Mouse (Mus musculus) forebrain, embryonic 11.5 days (tissue): ENCODE results near the gene Uhrf1bp1. TPM values are rescaled to one million over a fixed set of nuclear protein-coding genes. Genes with fewer than 3 reads are reported as not detected.

Experiments
- ATAC-seq: fragments of 200-750 bp; cut with Nextera tagmentation; replicated peaks from 2 replicates; pipeline ENCODE4 v1.8.0; 2017; ENCODE audit warnings: moderate TSS enrichment; ENCODE audit not compliant: low FRiP score
- DNase-seq: peaks from one replicate; pipeline ENCODE4 v3.0.0-alpha.2; 2017; ENCODE audit warnings: low spot score
- H3K27ac ChIP-seq: fragments of 300-500 bp; sonication (generic); 2 replicates; pipeline ENCODE4 v1.5.1; 2014; ENCODE audit warnings: low read depth, low read length
- H3K27me3 ChIP-seq: fragments of 300-500 bp; sonication (generic); 2 replicates; pipeline ENCODE4 v1.6.1; 2014; ENCODE audit warnings: mild to moderate bottlenecking, low read length, mixed read lengths; ENCODE audit not compliant: control insufficient read depth, insufficient read depth
- H3K36me3 ChIP-seq: fragments of 300-500 bp; sonication (generic); 2 replicates; pipeline ENCODE4 v1.6.1; 2014; ENCODE audit warnings: mild to moderate bottlenecking, low read length, moderate library complexity, mixed read lengths; ENCODE audit not compliant: control insufficient read depth, insufficient read depth
- H3K4me1 ChIP-seq: fragments of 300-500 bp; sonication (generic); replicated peaks from 2 replicates; pipeline ENCODE4 v1.6.1; 2014; ENCODE audit warnings: low read length, mixed read lengths; ENCODE audit not compliant: control insufficient read depth, insufficient read depth
- H3K4me2 ChIP-seq: fragments of 300-500 bp; sonication (generic); 2 replicates; pipeline ENCODE4 v1.6.1; 2014; ENCODE audit warnings: low read depth, mild to moderate bottlenecking, low read length, moderate library complexity, mixed read lengths; ENCODE audit not compliant: severe bottlenecking
- H3K4me3 ChIP-seq: fragments of 300-500 bp; sonication (generic); 2 replicates; pipeline ENCODE4 v1.5.1; 2014; ENCODE audit warnings: low read depth, low read length
- H3K9ac ChIP-seq: fragments of 300-500 bp; sonication (generic); 2 replicates; pipeline ENCODE4 v1.6.1; 2014; ENCODE audit warnings: low read length
- H3K9me3 ChIP-seq: fragments of 300-500 bp; sonication (generic); 2 replicates; pipeline ENCODE4 v1.6.1; 2016; ENCODE audit warnings: low read length, mixed read lengths; ENCODE audit not compliant: control insufficient read depth
- WGBS: fragments of 180-500 bp; shearing (Covaris S2); extraction: QIAGEN DNeasy Blood & Tissue Kit; methylation state at CpG from one replicate; pipeline ENCODE4 v1.1.7; 2014; 5-methylcytosine and 5-hydroxymethylcytosine counted together
- polyA plus RNA-seq: library from polyadenylated mRNA; unstranded; fragments of >200 nt; fragmentation: Nextera tagmentation; extraction: Ambion mirVana; gene quantifications from 2 replicates; pipeline ENCODE4 v1.2.1, GENCODE M21; 2014

Gene Uhrf1bp1
- polyA plus RNA-seq, 1 experiment from 2014 or later, result 9.7 TPM

DNA sequence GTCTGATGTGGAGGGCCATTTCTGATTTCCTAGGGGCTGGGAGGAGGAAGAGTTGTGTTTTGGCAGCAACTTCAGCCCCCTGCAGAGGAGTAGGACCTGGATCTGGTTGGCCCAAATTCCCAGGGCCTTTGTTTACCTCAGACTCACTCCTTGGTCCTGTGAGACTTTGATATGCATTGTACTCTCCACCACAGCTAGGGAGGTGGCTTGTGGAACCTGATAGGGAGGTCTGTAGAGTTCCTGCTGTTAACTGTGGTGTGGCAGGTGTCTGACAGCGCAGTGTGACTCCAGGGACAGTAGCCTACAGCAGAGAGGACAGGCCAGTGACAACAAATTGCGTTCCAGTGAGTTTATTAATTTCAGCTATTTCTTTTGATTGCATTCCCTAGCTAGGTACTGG lies 2.9 kb downstream of the Uhrf1bp1 start:
- H3K9me3 ChIP-seq, result no peaks in the 10 kb centered on the region
- H3K4me1 ChIP-seq, result no peaks in the 10 kb centered on the region; the same call in 1 of the 2 replicates
- DNase-seq (no peak), ATAC-seq (no peak)
- H3K27me3 ChIP-seq, result no peaks in the 10 kb centered on the region
- no peak overlapping the region for H3K9ac ChIP-seq
- no peak overlapping the region for H3K4me3 ChIP-seq
- H3K27ac ChIP-seq, result no peak overlapping the region
- H3K36me3 ChIP-seq, result no peaks in the 10 kb centered on the region; the same call in 1 of the 2 replicates
- WGBS, result 53% methylated on average over 2 of the region's 2 CpGs
- H3K4me2 ChIP-seq, result no peak overlapping the region

GRCm38 (mm10) chr17:27865461-27865860 lies 9.2 kb downstream of the Uhrf1bp1 start:
- H3K4me3 ChIP-seq, result no peak overlapping the region
- H3K27ac ChIP-seq, result no peak overlapping the region
- H3K27me3 ChIP-seq, result no peaks in the 10 kb centered on the region
- WGBS, result 89% methylated on average over 2 of the region's 2 CpGs
- no peak overlapping the region for H3K4me2 ChIP-seq
- H3K4me1 ChIP-seq, result no peaks in the 10 kb centered on the region
- DNase-seq (no peak), ATAC-seq (no peak)
- H3K36me3 ChIP-seq, result no peaks in the 10 kb centered on the region; the same call in 1 of the 2 replicates
- H3K9ac ChIP-seq, result no peak overlapping the region
- H3K9me3 ChIP-seq, result no peaks in the 10 kb centered on the region

DNA sequence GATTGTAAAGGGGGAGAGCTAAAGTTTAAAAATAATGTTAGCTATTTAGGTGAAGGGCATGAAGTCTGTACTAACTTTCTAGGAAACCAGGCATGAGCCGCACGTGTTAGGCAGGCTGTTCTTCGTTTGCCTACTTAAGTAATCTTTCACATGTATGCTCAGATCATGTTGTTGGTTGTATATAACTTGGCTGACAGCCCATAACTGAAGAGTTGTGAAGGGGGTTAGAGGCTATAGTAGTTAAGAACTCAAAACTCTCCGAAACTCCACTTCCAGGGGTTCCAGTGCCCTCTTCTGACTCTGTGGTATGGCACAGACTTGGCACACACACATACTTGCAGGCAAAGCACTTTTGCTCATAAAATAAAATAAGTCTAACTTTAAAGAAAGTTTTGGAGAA lies 10.5 kb downstream of the Uhrf1bp1 start:
- Histone ChIP-seq H3K9ac (no peak overlapping the region), H3K4me2 (no peak overlapping the region), H3K27ac (no peak overlapping the region), H3K4me3 (no peak overlapping the region), H3K36me3 (no peaks in the 10 kb centered on the region; the same call in 1 of the 2 replicates), H3K9me3 (no peaks in the 10 kb centered on the region), H3K27me3 (no peaks in the 10 kb centered on the region), H3K4me1 (no peaks in the 10 kb centered on the region)
- no peak for DNase-seq
- ATAC-seq, result no peak
- WGBS, result 93% methylated on average over 4 of the region's 4 CpGs

- no peak for DNase-seq
Measured at GRCm38 (mm10) chr17:27871851-27872250, 15.6 kb downstream of the Uhrf1bp1 start.

DNA sequence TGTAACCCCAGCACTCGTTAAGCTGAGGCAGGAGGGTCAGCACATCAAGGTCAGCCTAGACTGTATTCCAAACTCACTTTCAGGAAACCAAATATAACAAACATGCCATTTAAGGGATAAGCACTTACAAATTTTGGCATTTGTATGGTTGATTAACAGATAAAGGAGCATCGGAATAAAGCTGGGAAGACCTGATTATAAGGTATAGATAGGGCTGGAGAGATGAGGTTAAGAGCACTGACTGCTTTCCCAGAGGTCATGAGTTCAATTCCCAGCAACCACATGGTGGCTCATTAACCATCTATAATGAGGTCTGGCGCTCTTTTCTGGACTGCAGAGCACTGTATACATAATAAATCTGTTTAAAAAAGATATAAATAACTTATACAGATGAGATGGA lies 17.3 kb downstream of the Uhrf1bp1 start:
- Histone ChIP-seq H3K27ac (no peak overlapping the region), H3K27me3 (no peaks in the 10 kb centered on the region), H3K4me2 (no peak overlapping the region), H3K4me1 (no peaks in the 10 kb centered on the region), H3K36me3 (no peaks in the 10 kb centered on the region), H3K9ac (no peak overlapping the region), H3K4me3 (no peak overlapping the region), H3K9me3 (no peaks in the 10 kb centered on the region)
- DNase-seq (no peak), ATAC-seq (no peak)
- 79% methylated on average over 3 of the region's 3 CpGs for WGBS

More at GRCm38 (mm10) chr17:27871851-27872250, 15.6 kb downstream of the Uhrf1bp1 start:
- Histone ChIP-seq H3K27me3 (no peaks in the 10 kb centered on the region), H3K4me3 (no peak overlapping the region), H3K27ac (no peak overlapping the region), H3K9ac (no peak overlapping the region), H3K9me3 (no peaks in the 10 kb centered on the region), H3K4me1 (no peaks in the 10 kb centered on the region), H3K4me2 (no peak overlapping the region), H3K36me3 (no peaks in the 10 kb centered on the region)
- 95% methylated on average over 3 of the region's 3 CpGs for WGBS
- no peak for ATAC-seq

DNA sequence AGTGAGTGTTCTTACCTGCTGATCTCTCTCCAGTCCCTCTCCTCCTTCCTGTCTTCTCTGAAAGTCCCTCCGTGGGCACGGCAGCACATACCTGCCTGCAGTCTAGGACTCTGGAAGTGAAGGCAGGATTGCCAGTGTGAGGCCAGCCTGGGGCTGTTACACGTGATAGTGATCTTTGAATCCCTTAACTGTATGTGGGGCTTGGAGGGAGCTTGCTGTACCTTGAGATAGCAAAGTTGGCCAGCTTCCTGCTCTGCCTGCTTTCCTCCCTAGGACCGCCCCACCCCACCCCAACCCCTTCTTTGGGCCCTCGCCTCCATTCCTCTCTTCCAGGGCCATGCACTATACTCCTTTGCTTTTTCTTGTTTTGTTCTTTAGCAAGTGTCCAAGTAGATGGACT lies 18.3 kb downstream of the Uhrf1bp1 start:
- Histone ChIP-seq H3K9ac (no peak overlapping the region), H3K4me2 (no peak overlapping the region), H3K4me3 (no peak overlapping the region), H3K27ac (no peak overlapping the region), H3K4me1 (no peaks in the 10 kb centered on the region), H3K36me3 (no peaks in the 10 kb centered on the region), H3K27me3 (no peaks in the 10 kb centered on the region), H3K9me3 (no peaks in the 10 kb centered on the region)
- 73% methylated on average over 5 of the region's 5 CpGs for WGBS
- no peak for ATAC-seq
- no peak for DNase-seq

DNA sequence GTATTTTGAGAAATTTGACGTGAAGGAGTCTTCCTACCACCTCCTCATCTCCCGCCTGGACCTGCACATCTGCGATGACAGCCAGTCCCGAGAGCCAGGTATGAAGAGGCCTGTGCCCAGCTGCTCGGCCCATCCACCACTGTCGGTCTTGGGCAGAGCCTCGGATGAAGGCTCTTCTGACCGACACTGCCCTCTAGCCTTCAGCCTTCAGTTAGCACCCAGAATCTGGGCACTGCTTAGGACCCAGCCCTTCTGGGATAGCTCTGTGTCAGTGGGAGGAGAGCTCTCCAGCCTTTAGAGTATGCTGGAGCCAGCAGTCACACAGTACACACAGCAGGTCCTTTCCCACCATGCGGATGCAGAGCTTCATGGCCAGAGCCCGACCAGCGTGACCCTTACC lies 25.3 kb downstream of the Uhrf1bp1 start:
- peaks cover 2% of the 10 kb centered on the region; the same call in 1 of the 2 replicates for H3K36me3 ChIP-seq
- no peaks in the 10 kb centered on the region for H3K9me3 ChIP-seq
- ATAC-seq (no peak), DNase-seq (no peak)
- no peak overlapping the region for H3K9ac ChIP-seq
- H3K4me3 ChIP-seq, result no peak overlapping the region
- H3K4me2 ChIP-seq, result no peak overlapping the region
- H3K27ac ChIP-seq, result no peak overlapping the region
- no peaks in the 10 kb centered on the region for H3K27me3 ChIP-seq
- H3K4me1 ChIP-seq, result no peaks in the 10 kb centered on the region
- 70% methylated on average over 11 of the region's 11 CpGs for WGBS

GRCm38 (mm10) chr17:27883129-27883528 lies 26.9 kb downstream of the Uhrf1bp1 start:
- DNase-seq (no peak), ATAC-seq (no peak)
- Histone ChIP-seq H3K27ac (no peak overlapping the region), H3K27me3 (no peaks in the 10 kb centered on the region), H3K9ac (no peak overlapping the region), H3K4me3 (no peak overlapping the region), H3K9me3 (no peaks in the 10 kb centered on the region), H3K4me2 (no peak overlapping the region), H3K36me3 (peaks cover 2% of the 10 kb centered on the region; the same call in 1 of the 2 replicates), H3K4me1 (no peaks in the 10 kb centered on the region)
- 90% methylated on average over 8 of the region's 8 CpGs for WGBS

DNA sequence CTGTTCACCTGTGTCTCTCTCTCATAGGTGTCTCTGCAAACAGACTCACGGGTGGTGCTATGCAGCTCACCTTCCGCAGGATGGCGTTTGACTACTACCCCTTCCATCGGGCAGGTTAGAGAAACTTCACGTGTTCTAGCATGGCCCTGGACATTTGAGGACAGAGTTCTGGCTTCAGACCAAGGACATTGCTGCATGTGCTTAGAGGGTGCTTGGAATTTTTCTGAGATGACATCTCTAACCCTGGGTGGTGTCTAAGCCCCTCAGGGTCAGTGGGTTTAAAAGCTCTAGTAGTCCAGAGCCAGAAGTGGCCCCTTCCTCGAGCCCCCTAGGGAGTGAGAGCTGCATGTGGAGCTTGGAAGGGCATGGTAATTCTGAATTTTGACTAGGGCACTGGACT lies 27.8 kb downstream of the Uhrf1bp1 start:
- no peaks in the 10 kb centered on the region for H3K9me3 ChIP-seq
- no peak overlapping the region for H3K4me3 ChIP-seq
- WGBS, result 88% methylated on average over 6 of the region's 6 CpGs
- H3K4me2 ChIP-seq, result no peak overlapping the region
- H3K4me1 ChIP-seq, result no peaks in the 10 kb centered on the region
- no peak overlapping the region for H3K27ac ChIP-seq
- ATAC-seq, result no peak
- H3K36me3 ChIP-seq, result peaks cover 2% of the 10 kb centered on the region; the same call in 1 of the 2 replicates
- no peaks in the 10 kb centered on the region for H3K27me3 ChIP-seq
- no peak for DNase-seq
- no peak overlapping the region for H3K9ac ChIP-seq
